8 mouse cellular contexts compared by ENCODE assay signal in the genomic region with DNA sequence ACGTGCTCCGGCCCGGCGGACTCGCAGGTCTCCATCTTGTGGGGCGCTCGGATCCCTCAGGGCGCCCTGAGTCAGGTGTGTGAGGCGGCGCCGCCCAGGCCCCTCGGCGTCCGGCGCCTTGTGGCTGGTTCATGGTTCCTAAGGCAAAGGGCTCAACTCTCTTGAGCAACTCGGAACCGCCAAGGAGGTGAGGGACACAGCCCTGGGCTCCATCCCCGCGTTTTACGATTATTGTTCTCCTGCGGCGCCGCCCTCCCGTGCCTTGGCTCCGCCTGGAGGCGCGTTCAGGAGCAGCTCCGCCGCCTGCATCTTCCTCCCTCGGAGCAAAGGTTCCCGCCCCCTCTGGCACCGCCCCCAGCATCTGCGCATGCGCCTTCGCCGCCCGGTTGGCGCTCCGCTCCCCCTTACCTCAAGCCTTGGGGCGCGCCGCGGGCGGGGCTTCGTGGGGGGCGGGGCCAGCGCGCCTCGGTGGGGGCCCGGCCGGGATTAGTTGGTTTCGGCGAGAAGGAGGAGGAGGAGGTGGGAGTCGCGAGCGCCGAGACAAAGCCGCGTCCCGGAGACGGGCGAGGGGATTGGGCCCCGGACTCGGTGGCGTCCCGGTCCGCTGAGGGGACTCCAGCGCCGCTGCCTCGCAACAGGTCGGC. TPM values are rescaled to one million over a fixed set of nuclear protein-coding genes. Genes with fewer than 3 reads are reported as not detected.
DNase-seq lines count a peak whose midpoint lies in the region; ATAC-seq and TF ChIP-seq lines count a peak whose summit lies in the region.

A gene (plus strand): TSS at position 489 of the 644 bp plus-strand sequence.

- H3K9me3 ChIP-seq in embryonic facial prominence, embryonic 15.5 days (replicated peaks) = no peaks in the 10 kb centered on the region
- no peaks in the 10 kb centered on the region for H3K9me3 ChIP-seq in kidney, embryonic 14.5 days (ENCODE audit: control insufficient read depth, low read length)
- no peaks in the 10 kb centered on the region for H3K9me3 ChIP-seq in limb, embryonic 15.5 days

- peak within 1 kb of the TSS; percentile 84 for H3K27ac ChIP-seq in bone marrow, adult 2 months (ENCODE audit: control insufficient read depth, insufficient read depth, low read depth, low read length, poor library complexity)
- peak within 1 kb of the TSS; percentile 93 for H3K27ac ChIP-seq in embryonic facial prominence, embryonic 15.5 days (replicated peaks)
- H3K27ac ChIP-seq in kidney, embryonic 14.5 days (ENCODE audit: low read depth, low read length) = peak within 1 kb of the TSS; percentile 93
- peak within 1 kb of the TSS; percentile 93 for H3K27ac ChIP-seq in limb, embryonic 15.5 days

- ATAC-seq in embryonic facial prominence, embryonic 15.5 days (ENCODE audit: insufficient number of reproducible peaks, low FRiP score, low TSS enrichment, low read depth) = peak; percentile 94
- peak; percentile 94 for ATAC-seq in kidney, embryonic 14.5 days (ENCODE audit: low FRiP score, low TSS enrichment)
- peak; percentile 96 for ATAC-seq in limb, embryonic 15.5 days (ENCODE audit: insufficient number of reproducible peaks, low FRiP score, low TSS enrichment, low read depth)

- H3K4me2 ChIP-seq in embryonic facial prominence, embryonic 15.5 days (replicated peaks) = peak within 1 kb of the TSS; percentile 70
- peak within 1 kb of the TSS; percentile 60 for H3K4me2 ChIP-seq in kidney, embryonic 14.5 days (replicated peaks; ENCODE audit: low read depth, low read length)
- peak within 1 kb of the TSS; percentile 58 for H3K4me2 ChIP-seq in limb, embryonic 15.5 days

- under 1% methylated on average over 71 of the region's 71 CpGs for WGBS in bone marrow, adult 2 months
- under 1% methylated on average over 71 of the region's 71 CpGs for WGBS in embryonic facial prominence, embryonic 15.5 days
- under 1% methylated on average over 66 of the region's 71 CpGs for WGBS in kidney, embryonic 14.5 days
- WGBS in limb, embryonic 15.5 days = under 1% methylated on average over 68 of the region's 71 CpGs

- H3K36me3 ChIP-seq in embryonic facial prominence, embryonic 15.5 days = no peaks in the 10 kb centered on the region
- no peaks in the 10 kb centered on the region for H3K36me3 ChIP-seq in kidney, embryonic 14.5 days (ENCODE audit: control insufficient read depth, insufficient read depth, low read length)
- no peaks in the 10 kb centered on the region for H3K36me3 ChIP-seq in limb, embryonic 15.5 days

- TF ChIP-seq CTCF in bone marrow, adult 2 months (IDR thresholded peaks at IDR 0.05; ENCODE audit: control insufficient read depth, insufficient read depth, low read length) = peak; percentile 10; the same call in 1 of the 2 replicates

- DNase-seq in 416B (ENCODE audit: low read depth) = peak; percentile 97
- DNase-seq in heart, adult 9 months (ENCODE audit: low spot score in 2 of 2) = peak; percentile 97 to 99
- DNase-seq in monocyte, adult 2 months (ENCODE audit: low read depth in 1 of 2, low spot score in 2 of 2) = peak; percentile 98 to 100
- DNase-seq in spleen, postnatal 36 days (ENCODE audit: low spot score in 2 of 2) = peak; percentile 97 to 99

- peak within 1 kb of the TSS; percentile 85 for H3K9ac ChIP-seq in embryonic facial prominence, embryonic 15.5 days
- H3K9ac ChIP-seq in kidney, embryonic 14.5 days (ENCODE audit: low read depth, low read length) = peak within 1 kb of the TSS; percentile 95
- H3K9ac ChIP-seq in limb, embryonic 15.5 days = peak within 1 kb of the TSS; percentile 96

- TF ChIP-seq POLR2A in bone marrow, adult 2 months (IDR thresholded peaks at IDR 0.05; ENCODE audit: borderline replicate concordance, control insufficient read depth, low read depth, low read length) = peak; percentile 59; the same call in 1 of the 2 replicates

- peak within 1 kb of the TSS; percentile 78 for H3K4me3 ChIP-seq in bone marrow, adult 2 months (replicated peaks; ENCODE audit: control insufficient read depth, low read depth, low read length)
- peak within 1 kb of the TSS; percentile 72 for H3K4me3 ChIP-seq in embryonic facial prominence, embryonic 15.5 days (replicated peaks)
- peak within 1 kb of the TSS; percentile 95 for H3K4me3 ChIP-seq in kidney, embryonic 14.5 days (ENCODE audit: low read length)
- H3K4me3 ChIP-seq in limb, embryonic 15.5 days = peak within 1 kb of the TSS; percentile 73

- H3K4me1 ChIP-seq in bone marrow, adult 2 months (ENCODE audit: control insufficient read depth, insufficient read depth, low read length) = no peaks in the 10 kb centered on the region; the same call in 1 of the 2 replicates
- H3K4me1 ChIP-seq in embryonic facial prominence, embryonic 15.5 days = peaks cover 39% of the 10 kb centered on the region
- peaks cover 24% of the 10 kb centered on the region for H3K4me1 ChIP-seq in kidney, embryonic 14.5 days (ENCODE audit: control insufficient read depth, insufficient read depth, low read length)
- H3K4me1 ChIP-seq in limb, embryonic 15.5 days = peaks cover 32% of the 10 kb centered on the region

- no peaks in the 10 kb centered on the region for H3K27me3 ChIP-seq in embryonic facial prominence, embryonic 15.5 days
- no peaks in the 10 kb centered on the region for H3K27me3 ChIP-seq in kidney, embryonic 14.5 days (ENCODE audit: control insufficient read depth, insufficient read depth, low read length)
- H3K27me3 ChIP-seq in limb, embryonic 15.5 days = no peaks in the 10 kb centered on the region

RNA-seq across cellular contexts. Expression of the gene that starts here (rescaled TPM):
- 4.0 and 5.4 TPM in 2 replicates for polyA plus RNA-seq in bone marrow, adult 2 months (2011; ENCODE audit: insufficient read depth, insufficient read length, low replicate concordance, missing spikeins)
- polyA plus RNA-seq in embryonic facial prominence, embryonic 15.5 days (2015; fragmentation: Nextera tagmentation; extraction: Ambion mirVana) = 23.8 and 25.1 TPM in 2 replicates
- polyA plus RNA-seq in kidney, embryonic 14.5 days (2014; fragmentation: Nextera tagmentation; extraction: Ambion mirVana) = 14.6 and 32.4 TPM in 2 replicates
- polyA plus RNA-seq in limb, embryonic 15.5 days (2015; fragmentation: Nextera tagmentation; extraction: Ambion mirVana) = 20.1 and 20.6 TPM in 2 replicates

Comparison
In these comparisons a context has a peak if more than half of its experiments do, and no peak if none do; other contexts are left out.
1. Peak in every context shown above with its lines: DNase-seq, ATAC-seq, H3K4me3 ChIP-seq and H3K27ac ChIP-seq.